Mouse (Mus musculus) gastrocnemius, postnatal 10 days (tissue): ENCODE measurements around the gene Atp7a. TPM values are rescaled to one million over a fixed set of nuclear protein-coding genes. Genes with fewer than 3 reads are reported as not detected.

Source experiments
- DNase-seq: peaks from one replicate; pipeline ENCODE4 v3.0.0; 2021; ENCODE audit warnings: mixed read lengths
- total RNA-seq, 2 experiments: library from RNA; stranded (reverse); gene quantifications; 2 replicates each; pipeline ENCODE4 v1.2.3; 2021

Atp7a gene
- total RNA-seq, 2 experiments from 2014 or later: 16.2 to 18.2 TPM

DNA sequence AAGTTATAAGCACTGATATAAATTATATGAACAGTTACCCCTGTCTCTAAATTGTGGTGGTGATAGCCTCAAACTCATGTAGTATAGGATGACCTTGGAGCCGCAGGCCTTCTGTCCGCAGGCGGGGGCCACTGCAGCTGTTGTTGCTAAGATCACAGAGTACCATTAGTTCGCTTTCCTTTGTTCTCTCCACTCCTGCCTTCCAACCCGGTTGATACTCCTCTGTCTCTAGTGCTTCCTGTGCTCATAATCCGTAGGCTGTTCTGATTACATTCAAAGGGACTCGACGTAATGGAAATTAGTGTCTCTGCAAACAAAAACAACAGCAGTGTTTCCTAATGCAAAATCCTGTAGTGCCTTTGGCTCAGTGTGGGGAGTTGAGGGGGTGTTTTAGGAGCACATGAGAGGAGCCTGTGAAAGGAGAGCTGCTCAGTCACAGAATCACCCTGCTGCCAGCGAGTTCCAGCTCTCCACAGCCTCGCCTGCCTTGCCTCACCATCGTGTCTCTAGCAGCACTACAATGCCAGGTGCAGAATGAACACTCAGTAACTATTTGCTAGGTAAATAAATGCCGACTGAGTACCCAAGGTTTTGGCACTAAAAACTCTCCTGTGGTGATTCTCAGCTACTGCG is 53.9 kb downstream of the Atp7a start:
- no peak for DNase-seq

DNA sequence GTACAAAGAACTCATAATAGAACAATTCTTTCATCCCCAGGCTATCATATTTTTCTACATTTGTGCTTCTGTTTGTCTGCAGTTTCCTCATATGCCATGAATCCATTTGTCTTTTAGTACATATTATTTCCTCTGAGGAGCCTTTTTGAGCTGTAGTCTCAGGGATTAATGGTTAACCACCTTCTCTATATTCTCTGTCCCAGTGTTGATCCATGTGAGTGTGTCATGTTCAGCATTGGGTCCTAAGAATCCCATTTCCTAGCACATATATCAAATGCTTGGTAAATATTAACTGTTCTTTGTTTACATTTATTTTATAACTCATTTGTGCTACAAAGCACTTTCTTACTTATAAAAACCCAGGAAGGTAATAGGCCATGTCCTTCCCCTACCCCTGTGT is 55.4 kb downstream of the Atp7a start:
- DNase-seq: no peak

DNA sequence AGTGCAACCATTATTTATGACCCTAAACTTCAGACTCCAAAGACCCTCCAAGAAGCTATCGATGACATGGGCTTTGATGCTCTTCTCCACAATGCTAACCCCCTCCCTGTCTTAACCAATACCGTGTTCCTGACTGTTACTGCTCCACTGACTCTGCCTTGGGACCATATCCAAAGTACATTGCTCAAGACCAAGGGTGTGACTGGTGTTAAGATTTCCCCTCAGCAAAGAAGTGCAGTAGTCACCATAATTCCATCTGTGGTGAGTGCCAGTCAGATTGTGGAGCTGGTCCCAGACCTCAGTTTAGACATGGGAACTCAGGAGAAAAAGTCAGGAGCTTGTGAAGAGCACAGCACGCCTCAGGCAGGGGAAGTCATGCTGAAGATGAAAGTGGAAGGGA is 58.1 kb downstream of the Atp7a start:
- no peak for DNase-seq

DNA sequence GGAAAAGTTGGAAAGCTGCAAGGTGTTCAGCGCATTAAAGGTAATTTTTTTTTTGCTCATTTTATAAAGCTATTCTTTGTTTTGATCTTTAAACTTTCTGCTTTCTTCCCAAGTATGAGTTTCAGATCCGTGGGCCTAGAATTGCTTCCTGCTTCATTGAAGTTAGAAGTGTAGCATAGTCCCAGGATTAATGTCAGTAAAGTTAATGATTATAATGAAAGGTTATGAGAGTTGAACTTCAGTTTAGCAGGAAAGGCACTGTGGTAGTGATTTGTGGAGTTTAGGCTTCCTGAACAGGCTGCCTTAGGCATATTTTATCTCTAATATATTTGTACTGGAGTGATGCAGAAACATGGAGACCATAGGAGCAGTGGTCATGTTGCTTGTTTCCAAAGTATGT is 58.5 kb downstream of the Atp7a start:
- DNase-seq: no peak

DNA sequence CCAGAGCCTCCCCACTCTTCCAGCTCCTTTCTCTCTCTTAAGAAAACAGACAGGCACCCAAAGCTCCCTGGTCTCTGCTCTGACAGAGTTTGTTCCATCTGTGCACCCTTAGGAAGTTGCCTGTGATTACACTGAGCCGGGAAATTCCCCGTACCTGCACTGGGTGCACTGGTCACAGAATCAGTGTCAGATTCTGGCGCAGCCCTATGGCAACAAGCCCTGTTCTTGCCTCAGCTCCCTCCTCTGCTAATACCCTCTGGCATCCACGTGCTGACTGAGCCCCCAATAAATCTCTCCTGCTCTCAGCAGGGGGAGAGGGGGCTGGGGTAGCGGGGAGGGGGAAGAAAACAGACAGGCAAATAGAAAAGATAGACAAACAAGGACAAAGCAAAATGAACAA is 65.9 kb downstream of the Atp7a start:
- no peak for DNase-seq

DNA sequence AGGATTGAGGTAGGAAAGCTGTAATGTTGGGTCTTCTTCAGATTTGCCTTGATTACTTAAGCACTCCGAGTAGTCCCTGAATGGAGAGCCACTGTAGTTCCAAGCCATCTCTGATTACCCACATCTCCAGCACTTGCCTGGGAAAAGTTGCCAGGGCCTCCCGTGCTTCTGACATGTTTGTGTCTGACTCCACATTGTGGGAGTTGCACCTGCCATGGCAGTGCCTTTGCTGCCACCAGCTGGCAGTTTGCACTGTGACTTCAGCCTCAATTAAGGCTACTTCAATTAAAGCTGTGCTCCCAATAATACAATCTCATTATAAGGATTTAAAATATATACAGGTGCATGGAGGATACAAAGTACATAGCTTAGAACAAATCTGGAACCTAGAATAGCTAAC is 78.4 kb downstream of the Atp7a start:
- DNase-seq: peak; percentile 42

DNA sequence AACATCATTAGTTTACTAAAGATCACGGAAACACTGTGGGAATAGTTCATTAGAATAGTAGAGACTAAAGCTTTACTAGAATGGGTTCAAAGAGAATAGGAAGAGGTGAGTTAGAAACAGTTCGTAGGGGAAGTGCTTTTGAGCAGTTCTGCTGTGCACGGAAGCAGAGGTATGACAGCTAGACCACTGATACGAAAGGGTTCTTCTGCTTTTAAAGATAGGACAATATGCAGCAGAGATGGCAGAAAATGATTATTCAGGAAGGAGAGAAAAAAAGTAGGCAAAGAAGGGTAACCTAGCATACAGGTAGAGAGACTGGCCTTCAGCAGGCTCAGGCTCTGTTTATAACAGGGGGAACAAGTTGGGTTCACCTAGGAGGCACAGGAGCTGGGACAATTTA is 86.8 kb downstream of the Atp7a start:
- no peak for DNase-seq

DNA sequence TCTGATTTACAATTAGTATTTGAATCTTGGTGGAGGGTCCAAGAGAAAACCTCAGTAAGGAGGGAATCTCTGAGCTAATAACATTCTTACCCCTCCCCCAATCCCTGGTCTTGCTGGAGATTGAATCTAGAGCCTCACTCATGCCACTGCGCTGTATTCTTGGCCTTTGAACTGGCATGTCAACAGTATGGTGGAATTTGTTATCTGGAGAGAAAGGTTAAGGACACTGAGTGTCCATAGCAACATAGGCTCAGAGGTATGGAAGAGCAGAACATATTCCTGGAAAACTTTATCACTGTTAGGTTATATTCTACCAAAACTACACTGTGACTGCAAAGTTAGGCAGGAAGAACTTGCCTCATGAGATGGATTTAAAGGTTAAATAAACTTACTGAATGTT is 87.6 kb downstream of the Atp7a start:
- DNase-seq: no peak

DNA sequence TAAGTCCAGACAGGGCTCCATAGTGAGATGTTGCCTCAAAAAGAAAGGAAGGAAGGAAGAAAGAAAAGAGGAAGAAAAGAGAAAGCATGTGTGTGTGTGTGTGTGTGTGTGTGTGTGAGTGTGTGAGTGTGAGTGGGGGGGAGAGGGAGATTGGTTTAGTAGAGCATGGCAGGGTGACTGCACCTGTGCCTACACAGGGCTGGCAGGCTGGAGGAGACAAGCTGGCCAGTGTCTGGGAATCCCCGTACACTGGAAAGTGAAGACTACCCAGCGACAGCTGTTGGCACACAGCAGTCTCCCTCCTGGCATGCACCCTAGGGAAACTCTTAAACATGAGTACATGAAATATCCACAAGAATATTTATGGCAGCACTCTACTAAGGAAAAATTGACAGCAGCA is 95.7 kb downstream of the Atp7a start:
- DNase-seq: peak; percentile 3

DNA sequence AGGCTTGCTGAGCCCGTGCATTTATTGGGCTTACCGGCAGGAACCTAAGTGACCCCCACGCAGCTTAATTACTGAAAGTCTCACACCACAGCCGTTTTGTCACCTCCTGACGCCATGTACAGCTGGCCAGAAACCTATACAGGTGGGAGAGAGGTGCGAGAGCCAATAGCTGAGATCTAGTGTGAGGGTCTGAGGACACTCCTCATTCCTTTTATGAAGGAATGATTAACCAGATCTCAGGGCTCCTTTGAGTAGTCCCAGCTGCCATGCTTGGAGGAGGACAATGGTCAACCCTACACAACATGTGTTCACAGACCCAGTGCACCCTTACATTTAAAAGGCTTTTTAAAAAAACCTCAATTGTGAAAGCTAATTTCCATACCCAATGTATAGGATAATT is 101.2 kb downstream of the Atp7a start:
- DNase-seq: no peak

DNA sequence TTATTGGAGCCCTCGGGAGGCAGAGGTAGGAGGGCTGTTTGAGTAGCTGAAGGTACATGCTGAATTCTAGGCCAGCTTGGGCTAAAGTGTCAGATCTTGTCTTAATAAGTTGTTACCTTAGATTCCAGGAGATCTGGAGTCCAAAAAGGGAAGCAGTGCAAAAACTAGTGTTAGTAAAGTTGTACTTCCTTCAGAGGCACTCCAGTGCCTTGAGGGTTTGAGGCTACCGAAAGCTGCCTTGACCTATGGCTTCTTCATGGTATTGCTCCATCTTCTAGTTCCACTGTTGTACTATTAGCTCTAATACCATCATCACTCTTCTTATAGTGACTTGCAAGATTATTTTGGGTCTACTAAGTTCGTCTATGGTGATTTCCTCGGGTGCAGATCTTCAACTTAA is 102.8 kb downstream of the Atp7a start:
- DNase-seq: no peak

DNA sequence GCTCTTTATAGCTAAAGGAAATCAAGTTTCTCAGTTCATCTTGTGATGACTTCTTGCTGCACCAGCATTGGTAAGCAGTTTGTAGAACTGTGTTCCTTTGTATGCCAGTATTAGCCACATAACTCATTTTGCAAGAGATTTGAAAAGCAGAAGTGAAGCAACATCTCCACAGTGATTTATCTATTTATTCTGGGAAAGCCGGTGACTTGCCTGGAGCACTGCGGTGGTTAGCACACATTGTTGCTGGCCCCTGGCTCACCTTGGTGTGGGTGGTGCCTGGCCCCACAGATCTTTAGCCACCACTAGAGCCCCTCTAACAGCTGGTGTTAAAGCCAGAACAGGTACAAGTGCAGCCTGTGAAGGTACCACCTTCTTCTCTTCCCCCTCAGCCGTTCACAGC is 107.8 kb downstream of the Atp7a start:
- DNase-seq: no peak

DNA sequence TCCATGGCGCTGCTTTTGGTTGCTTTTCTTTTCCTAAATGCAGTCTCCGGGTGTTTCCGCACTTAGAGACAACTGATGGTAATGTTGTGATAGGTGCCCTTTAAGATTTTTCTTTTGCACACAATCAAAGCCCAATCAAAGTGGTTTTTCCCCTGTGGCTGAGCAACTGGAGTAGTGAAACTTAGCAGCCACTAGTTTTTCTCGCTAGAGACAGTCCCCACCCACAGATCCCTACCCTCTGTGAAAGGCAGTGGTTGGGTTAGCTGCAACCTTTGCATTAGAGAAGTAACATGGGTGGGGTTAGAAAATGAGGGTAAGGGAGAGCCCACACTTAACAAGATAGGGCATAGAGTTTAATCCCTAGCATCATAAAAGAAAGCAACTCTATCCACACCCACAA is 108.4 kb downstream of the Atp7a start:
- no peak for DNase-seq

DNA sequence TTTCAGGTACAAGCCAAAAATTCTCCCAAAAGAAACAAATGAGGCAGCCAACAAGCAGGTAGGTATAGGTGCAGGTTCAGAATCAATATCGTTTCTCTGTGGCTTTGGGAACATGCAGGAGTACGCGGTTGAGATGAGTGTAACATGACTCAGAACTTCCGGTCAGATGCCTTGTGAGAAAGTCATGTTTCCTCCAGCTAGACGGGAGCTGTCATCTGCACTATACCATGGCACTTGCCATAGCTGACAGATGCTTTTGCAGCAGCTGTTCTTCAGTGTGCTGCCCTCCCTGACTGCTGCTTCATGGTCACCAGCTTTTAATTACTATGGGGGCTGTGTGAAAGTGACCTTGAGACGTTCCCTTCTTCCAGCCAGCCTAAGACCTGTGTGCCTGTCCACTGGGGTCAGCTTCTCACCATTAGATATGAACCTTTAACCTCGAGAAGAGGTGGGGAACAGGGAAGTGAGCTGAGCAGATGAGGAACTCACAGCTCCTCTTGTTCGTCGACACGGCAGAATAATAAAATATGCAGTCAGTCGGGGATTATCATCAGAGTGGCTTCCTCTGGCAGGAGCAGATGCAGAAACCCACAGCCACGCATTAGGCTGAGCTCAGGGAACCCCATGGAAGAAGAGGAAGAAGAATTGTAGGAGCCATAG is 109.0 kb downstream of the Atp7a start:
- DNase-seq: no peak

DNA sequence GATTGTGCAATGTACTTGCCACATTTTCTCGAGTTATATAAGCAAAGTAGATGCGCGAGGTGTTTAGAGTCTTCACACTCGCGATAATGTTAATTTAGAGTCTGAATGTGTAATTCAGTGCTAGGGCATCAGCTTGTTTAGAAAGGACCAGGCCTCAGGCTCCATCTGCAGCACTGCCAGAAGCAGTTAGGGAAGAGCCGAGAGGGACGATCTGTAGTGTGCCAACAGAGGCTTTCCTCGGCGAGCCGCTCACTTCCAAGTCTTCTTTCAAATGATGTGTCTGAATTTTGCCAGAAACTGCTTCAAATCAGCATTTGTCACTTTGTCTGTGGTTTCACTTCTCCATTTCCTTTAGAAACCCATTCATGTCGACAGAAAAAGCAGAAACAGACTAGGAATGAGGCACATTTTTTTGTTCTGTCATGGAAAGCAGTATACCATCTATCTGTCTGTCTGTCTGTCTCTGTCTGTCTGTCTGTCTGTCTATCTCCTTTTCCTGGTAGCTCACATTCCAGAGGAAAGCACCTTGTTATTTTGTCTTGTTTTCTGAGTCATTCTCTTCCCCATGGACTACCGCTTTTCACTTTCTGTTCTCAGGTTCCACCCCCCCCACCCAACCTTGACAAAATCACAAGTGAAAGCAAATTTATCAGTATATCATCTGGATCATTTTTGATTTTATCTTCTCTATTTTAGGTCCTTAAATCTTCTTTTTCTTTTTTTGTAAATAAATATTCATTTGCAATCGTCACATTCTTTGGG is 112.4 kb downstream of the Atp7a start:
- DNase-seq: no peak

DNA sequence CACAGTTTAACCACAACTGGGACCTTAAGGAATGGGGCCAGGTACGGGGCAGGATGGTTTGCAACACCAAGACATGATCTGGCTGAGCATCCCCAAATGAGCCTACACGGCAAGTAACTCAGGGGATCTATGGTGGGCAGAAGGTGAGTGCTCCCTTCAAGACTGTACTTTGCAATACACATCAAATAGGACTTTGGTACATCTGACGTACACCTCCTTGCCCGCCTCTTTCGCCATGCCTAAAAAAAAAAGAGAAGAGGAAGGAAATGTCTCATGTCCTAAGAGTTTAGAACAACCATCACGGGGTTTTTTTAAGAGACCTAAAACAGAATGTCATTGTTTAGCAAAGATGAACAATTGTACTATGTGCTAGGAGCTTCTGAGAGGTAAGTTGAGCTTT is 115.9 kb downstream of the Atp7a start, which contains the start of gene Tlr13:
Gene Tlr13, plus strand, starts transcription at position 269 of the 400 bp plus-strand sequence.
- DNase-seq: no peak

DNA sequence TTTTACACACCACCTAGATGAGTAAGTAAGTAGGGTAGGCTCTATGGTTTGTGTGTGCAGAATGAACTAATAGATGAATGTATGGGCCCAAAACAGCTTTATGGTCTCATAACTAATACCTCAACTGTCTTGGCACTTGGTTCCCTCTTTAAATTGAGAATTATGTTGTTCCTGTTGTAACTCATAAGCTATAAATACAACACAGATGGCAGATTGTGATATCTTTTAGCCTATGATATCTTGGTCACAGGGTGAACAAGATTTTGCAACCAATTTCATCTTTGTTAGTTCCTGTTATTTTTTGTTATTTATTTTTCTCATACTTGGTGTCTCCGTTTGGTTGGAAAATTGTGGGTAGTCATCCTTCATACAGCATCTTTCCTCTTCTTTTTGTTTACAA is 121.1 kb downstream of the Atp7a start:
- DNase-seq: no peak

DNA sequence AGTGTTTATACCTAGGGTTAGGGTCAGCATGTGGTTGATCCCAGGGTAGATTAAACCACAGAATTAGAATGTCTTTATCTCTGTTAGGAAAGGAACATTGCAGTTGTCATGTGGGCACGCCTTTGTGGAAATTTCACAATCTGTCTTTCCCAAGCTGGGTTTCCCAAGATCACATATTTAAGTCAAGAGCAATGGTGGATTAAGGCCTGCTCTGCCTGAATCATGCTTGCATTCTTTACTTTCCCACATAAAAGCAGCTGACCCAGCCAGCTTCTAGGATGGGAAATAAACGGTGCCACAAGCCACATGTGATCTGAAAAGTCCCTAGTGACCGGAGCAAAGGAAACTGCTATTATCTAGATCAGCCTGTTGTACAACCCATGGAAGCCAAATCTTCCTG is 122.4 kb downstream of the Atp7a start:
- no peak for DNase-seq

DNA sequence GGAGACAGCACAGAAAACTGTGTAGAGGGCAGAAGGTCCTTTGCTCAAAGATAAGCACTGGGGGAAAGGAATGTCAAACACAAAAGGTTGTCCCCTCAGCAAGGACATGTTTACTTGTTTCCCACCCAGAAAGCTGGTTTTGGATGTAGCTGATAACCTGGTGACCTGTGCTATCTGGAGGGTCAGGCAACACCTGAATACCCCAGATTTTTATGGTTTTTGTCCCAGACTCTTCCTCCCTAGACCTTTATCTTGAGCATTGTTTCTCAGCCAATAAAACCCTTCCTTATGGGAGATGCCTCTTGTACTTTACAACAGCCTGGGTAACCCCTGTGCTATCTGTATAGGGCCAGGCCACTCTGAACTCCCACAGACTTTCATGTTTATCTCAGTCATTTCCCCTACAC is 127.1 kb downstream of the Atp7a start:
- DNase-seq: no peak

DNA sequence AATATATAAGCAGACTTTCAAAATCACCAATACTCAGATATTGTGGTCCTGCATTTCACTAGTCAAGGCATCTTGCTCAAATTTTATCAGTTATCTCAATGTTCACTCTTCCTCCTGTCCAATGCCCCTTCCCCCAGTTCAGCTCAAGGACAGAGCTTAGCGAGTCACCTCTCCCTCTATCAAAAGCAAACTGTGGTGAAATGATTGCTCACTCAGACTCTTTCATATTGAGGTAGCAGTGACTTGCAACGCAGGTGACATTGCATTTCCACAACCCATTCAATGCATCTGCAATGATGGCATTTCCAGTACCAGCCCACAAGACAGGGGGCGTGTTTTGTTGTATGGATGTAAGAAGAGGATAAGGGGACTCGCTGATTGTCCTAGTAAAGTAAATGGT is 128.8 kb downstream of the Atp7a start:
- no peak for DNase-seq

DNA sequence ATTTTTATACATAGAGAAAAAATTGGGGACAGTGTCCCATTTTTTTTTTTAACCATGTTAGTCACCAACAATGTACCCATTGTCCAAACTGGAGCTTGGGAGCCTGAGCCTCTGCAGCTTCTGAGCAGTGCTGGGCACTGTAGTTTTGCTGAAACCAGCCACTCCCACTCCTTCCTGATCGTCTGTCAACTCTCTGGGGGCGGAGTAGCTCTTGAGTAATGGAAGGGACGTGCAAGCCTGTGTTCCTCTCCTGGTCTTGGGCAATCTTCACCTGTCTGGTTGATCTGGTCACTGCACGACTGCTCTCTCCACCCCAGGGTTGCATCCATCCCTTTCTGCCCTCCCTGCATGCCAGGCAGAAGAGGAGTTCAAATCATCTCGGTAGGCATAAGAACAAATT is 136.9 kb downstream of the Atp7a start:
- no peak for DNase-seq

DNA sequence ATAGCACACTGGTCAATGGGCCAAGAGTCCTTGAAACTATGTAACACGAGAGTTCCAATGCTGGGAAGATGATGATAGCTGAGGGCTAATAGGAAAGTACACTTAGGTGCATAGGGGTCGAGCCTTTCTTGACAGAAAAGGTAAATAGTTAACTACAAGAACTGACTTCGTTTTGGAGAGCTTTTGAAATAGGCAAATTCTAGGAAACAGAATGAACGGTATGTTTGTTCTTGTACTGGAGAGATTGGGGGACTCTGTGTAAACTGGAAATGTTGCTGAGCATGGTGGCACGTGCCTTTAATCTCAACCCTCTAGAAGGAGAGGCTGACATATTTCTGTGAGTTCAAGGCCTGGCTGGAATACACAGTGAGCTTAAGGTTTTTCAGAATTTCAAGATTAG is 137.5 kb downstream of the Atp7a start:
- no peak for DNase-seq

DNA sequence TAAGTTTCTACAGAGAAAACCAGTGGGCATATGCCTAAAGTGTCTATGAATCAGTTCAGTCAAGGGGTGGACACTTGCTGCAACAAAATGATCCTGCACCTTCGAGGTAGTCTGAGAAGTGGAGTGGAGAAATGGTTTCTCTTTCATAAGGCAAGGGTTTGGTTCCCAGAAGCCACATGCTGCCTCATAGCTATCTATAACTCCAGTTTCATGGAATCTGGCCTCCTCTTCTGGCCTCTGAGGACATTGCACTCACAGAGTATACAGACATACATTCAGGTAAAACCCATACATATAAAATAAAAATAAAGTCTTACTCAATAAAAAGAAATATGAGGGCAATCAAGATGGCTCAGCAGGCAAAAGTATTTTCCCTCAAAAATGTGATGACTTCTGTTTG is 138.0 kb downstream of the Atp7a start:
- DNase-seq: no peak
